Mouse (Mus musculus) heart, embryonic 14.5 days (tissue): ENCODE results near the gene Atxn7. TPM values are rescaled to one million over a fixed set of nuclear protein-coding genes. Genes with fewer than 3 reads are reported as not detected.

Source experiments
- ATAC-seq: fragments of 200-750 bp; cut with Nextera tagmentation; 2 replicates; pipeline ENCODE4 v1.8.0; 2017; ENCODE audit warnings: low read depth, moderate TSS enrichment; ENCODE audit not compliant: insufficient number of reproducible peaks, insufficient read depth, low FRiP score
- H3K27ac ChIP-seq, 2 experiments: fragments of 200-500 bp in 1 of 2; fragments of 300-500 bp in 1 of 2; sonication (generic) in 1 of 2; replicated peaks in 1 of 2; 2 replicates each; pipeline ENCODE4 v1.5.1; 2012 to 2014; ENCODE audit warnings: low read depth in 2 of 2, low read length in 2 of 2, control low read depth in 1 of 2, mild to moderate bottlenecking in 1 of 2, mixed read lengths in 1 of 2; ENCODE audit not compliant: control insufficient read depth in 1 of 2, insufficient read depth in 1 of 2
- H3K27me3 ChIP-seq: fragments of 300-500 bp; sonication (generic); 2 replicates; pipeline ENCODE4 v1.6.1; 2014; ENCODE audit warnings: mild to moderate bottlenecking, low read length, control low read depth; ENCODE audit not compliant: control insufficient read depth, insufficient read depth
- H3K36me3 ChIP-seq: fragments of 300-500 bp; sonication (generic); 2 replicates; pipeline ENCODE4 v1.6.1; 2014; ENCODE audit warnings: mild to moderate bottlenecking, control low read depth, low read length, mixed read lengths; ENCODE audit not compliant: control insufficient read depth, insufficient read depth
- H3K4me1 ChIP-seq, 2 experiments: fragments of 200-500 bp in 1 of 2; fragments of 300-500 bp in 1 of 2; sonication (generic) in 1 of 2; 2 replicates each; pipeline ENCODE4 v1.6.1; 2012 to 2014; ENCODE audit warnings: low read length in 2 of 2, control low read depth in 1 of 2, mixed read lengths in 1 of 2; ENCODE audit not compliant: control insufficient read depth in 2 of 2, insufficient read depth in 2 of 2
- H3K4me2 ChIP-seq: fragments of 300-500 bp; sonication (generic); 2 replicates; pipeline ENCODE4 v1.6.1; 2014; ENCODE audit warnings: mild to moderate bottlenecking, low read length
- H3K4me3 ChIP-seq, 2 experiments: fragments of 200-500 bp in 1 of 2; fragments of 300-500 bp in 1 of 2; sonication (generic) in 1 of 2; 2 replicates each; pipeline ENCODE4 v1.5.1; 2012 to 2014; ENCODE audit warnings: low read length in 2 of 2, mild to moderate bottlenecking in 2 of 2, control low read depth in 1 of 2, low read depth in 1 of 2, moderate library complexity in 1 of 2; ENCODE audit not compliant: control insufficient read depth in 1 of 2, insufficient read depth in 1 of 2
- H3K9ac ChIP-seq: fragments of 300-500 bp; sonication (generic); 2 replicates; pipeline ENCODE4 v1.6.1; 2014; ENCODE audit warnings: mild to moderate bottlenecking, low read length
- H3K9me3 ChIP-seq: fragments of 300-500 bp; sonication (generic); 2 replicates; pipeline ENCODE4 v1.6.1; 2016; ENCODE audit warnings: low read length, control low read depth; ENCODE audit not compliant: control insufficient read depth
- WGBS: fragments of 180-500 bp; shearing (Covaris S2); extraction: QIAGEN DNeasy Blood & Tissue Kit; methylation state at CpG from one replicate; pipeline ENCODE4 v1.1.7; 2014; 5-methylcytosine and 5-hydroxymethylcytosine counted together
- polyA plus RNA-seq: library from polyadenylated mRNA; unstranded; fragments of >200 nt; fragmentation: Nextera tagmentation; extraction: Ambion mirVana; gene quantifications from 2 replicates; pipeline ENCODE4 v1.2.1, GENCODE M21; 2014

Gene Atxn7
- polyA plus RNA-seq, 1 experiment from 2014 or later = 5.5 TPM

DNA sequence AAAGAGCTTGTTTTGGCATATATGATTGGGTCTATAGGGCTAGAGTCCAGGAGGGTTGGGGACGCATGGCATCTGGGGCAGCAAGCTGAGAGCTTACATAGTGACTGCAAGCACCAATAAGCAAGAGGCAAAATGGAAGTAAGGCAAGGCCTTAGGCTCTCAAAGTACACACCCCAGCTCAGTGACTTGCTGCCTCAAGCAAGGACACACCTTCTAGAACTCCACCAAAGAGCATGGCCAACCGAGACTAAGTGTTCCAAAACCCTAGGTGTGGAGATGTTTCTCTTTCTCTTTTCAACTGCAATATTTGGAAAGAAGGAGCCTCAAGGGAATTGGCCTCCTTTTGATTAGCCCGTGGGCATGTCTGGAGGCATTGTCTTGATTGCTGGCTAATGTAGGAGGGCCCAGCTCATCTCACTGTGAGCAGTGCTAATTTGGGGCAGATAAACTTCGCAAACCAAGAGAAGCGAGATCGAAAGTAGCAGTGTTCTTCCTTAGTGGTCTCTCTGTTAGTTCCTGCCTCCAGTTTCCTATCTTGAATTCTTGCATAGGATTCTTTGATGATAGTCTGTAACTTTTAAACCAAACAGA, 119.5 kb downstream of the Atxn7 start:
- no peak overlapping the region for H3K4me2 ChIP-seq
- no peaks in the 10 kb centered on the region for H3K4me1 ChIP-seq
- H3K36me3 ChIP-seq = peaks cover 3% of the 10 kb centered on the region; the same call in 1 of the 2 replicates
- WGBS = 89% methylated on average over 6 of the region's 6 CpGs
- H3K9ac ChIP-seq = no peak overlapping the region
- no peak overlapping the region for H3K4me3 ChIP-seq
- no peak for ATAC-seq
- H3K27ac ChIP-seq = no peak overlapping the region
- H3K9me3 ChIP-seq = no peaks in the 10 kb centered on the region
- H3K27me3 ChIP-seq = no peaks in the 10 kb centered on the region

DNA sequence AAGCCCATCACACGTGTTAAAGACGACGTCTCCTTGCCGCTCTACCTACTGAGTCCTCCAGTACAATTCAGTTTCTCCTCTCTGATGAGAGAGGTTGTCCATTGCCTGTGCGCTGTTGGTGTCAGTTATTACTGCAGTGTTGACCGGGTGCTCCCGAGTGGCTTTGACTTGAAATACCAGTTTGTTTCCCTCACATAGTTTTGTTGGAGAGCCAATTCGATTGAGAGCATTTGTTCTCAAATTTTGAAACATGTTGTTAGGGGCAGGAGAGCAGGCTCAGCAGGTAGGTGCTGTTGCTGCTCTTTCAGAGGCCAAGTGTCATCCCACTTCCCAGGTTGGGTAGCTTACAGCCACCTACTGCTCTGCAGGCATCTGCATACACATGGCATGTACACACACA, 122.6 kb downstream of the Atxn7 start:
- Histone ChIP-seq H3K27ac (no peak overlapping the region), H3K9ac (no peak overlapping the region), H3K36me3 (peaks cover 4% of the 10 kb centered on the region), H3K4me3 (no peak overlapping the region), H3K9me3 (no peaks in the 10 kb centered on the region), H3K4me1 (peaks cover 5 to 12% of the 10 kb centered on the region in 2 experiments), H3K4me2 (no peak overlapping the region), H3K27me3 (no peaks in the 10 kb centered on the region)
- no peak for ATAC-seq
- 93% methylated on average over 8 of the region's 8 CpGs for WGBS

GRCm38 (mm10) chr14:14086711-14087263, 125.5 kb downstream of the Atxn7 start:
- Histone ChIP-seq H3K9me3 (no peaks in the 10 kb centered on the region), H3K4me3 (no peak overlapping the region), H3K27me3 (no peaks in the 10 kb centered on the region), H3K36me3 (peaks cover 26% of the 10 kb centered on the region), H3K9ac (no peak overlapping the region), H3K4me2 (no peak overlapping the region), H3K27ac (no peak overlapping the region), H3K4me1 (peaks cover 8 to 15% of the 10 kb centered on the region in 2 experiments)
- no peak for ATAC-seq
- 88% methylated on average over 4 of the region's 4 CpGs for WGBS

- WGBS = 77% methylated on average over 6 of the region's 6 CpGs
- no peak overlapping the region for H3K4me2 ChIP-seq
- H3K27me3 ChIP-seq = no peaks in the 10 kb centered on the region
- ATAC-seq = no peak
- H3K36me3 ChIP-seq = peaks cover 28% of the 10 kb centered on the region
- H3K9ac ChIP-seq = no peak overlapping the region
- no peak overlapping the region for H3K4me3 ChIP-seq
- no peak overlapping the region for H3K27ac ChIP-seq
- H3K4me1 ChIP-seq = peaks cover 8 to 15% of the 10 kb centered on the region in 2 experiments
- no peaks in the 10 kb centered on the region for H3K9me3 ChIP-seq
These were observed 126.1 kb downstream of the Atxn7 start for GRCm38 (mm10) chr14:14087348-14087747.

DNA sequence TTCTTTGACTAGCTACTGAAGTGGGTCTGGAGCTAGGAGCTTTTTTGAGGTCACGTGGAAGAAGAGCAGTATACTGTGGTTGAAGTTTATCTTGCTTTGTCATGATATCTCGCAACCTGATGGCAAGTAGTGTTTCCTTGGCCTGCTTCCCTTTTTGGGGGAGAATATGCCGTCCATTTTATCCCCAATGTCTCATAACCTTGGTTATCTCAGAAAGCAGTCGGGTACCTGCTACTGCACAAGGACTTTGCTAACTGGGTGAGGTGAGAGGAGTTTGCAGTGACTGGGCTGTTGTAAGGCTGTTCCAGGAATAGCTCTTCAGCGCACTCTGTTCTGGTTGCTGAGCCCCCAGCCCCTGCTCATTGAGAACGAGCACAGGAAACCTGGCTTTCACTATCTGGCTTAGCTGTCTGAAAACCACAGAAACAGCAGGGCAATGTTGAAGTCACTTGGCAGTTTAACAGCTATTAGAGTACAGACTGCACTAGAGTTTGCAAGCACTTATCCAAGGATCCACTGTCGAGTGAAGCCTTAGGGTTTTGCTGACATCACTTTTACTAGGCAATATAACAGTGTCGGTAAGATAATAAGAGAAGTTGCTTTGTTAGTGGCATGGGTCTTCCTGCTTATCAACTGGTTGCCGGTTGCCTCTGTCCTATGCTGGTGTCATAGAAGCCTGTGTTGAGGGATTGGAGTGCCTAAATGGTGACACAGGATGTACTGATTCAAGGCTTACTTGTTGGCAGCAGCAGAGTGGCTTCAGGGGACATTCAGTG, 127.0 kb downstream of the Atxn7 start:
- no peaks in the 10 kb centered on the region for H3K27me3 ChIP-seq
- peak overlapping the region; percentile 35 for H3K4me2 ChIP-seq
- H3K4me1 ChIP-seq = peaks cover 8 to 15% of the 10 kb centered on the region in 2 experiments
- H3K4me3 ChIP-seq = no peak overlapping the region
- H3K36me3 ChIP-seq = peaks cover 35% of the 10 kb centered on the region
- peak; percentile 77 for ATAC-seq
- peak overlapping the region; percentile 48 to 53 for H3K27ac ChIP-seq
- H3K9me3 ChIP-seq = no peaks in the 10 kb centered on the region
- H3K9ac ChIP-seq = no peak overlapping the region; the same call in 1 of the 2 replicates
- 17% methylated on average over 9 of the region's 9 CpGs for WGBS

DNA sequence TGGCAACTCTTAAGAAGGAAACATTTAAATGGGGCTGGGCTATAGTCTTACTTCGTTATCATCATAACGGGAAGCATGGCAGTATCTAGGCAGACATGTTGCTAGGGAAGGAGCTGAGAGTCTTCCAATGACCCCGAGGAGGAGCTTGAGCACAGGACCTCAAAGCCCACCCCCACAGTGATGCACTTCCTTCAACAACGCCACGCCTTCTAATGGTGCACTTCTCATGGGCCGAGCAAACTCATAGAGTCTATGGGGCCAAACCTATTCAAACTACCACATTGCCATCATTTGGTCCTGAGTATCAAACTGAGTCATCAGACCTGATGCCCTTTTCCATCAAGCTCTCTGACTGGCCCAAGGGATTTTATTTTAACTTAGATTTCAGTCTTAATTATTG, 129.3 kb downstream of the Atxn7 start:
- 89% methylated on average over 6 of the region's 6 CpGs for WGBS
- H3K27ac ChIP-seq = no peak overlapping the region
- H3K4me2 ChIP-seq = no peak overlapping the region
- peaks cover 45% of the 10 kb centered on the region for H3K36me3 ChIP-seq
- no peak for ATAC-seq
- H3K4me1 ChIP-seq = peaks cover 8 to 15% of the 10 kb centered on the region in 2 experiments
- H3K9ac ChIP-seq = no peak overlapping the region
- no peak overlapping the region for H3K4me3 ChIP-seq
- no peaks in the 10 kb centered on the region for H3K9me3 ChIP-seq
- H3K27me3 ChIP-seq = no peaks in the 10 kb centered on the region

DNA sequence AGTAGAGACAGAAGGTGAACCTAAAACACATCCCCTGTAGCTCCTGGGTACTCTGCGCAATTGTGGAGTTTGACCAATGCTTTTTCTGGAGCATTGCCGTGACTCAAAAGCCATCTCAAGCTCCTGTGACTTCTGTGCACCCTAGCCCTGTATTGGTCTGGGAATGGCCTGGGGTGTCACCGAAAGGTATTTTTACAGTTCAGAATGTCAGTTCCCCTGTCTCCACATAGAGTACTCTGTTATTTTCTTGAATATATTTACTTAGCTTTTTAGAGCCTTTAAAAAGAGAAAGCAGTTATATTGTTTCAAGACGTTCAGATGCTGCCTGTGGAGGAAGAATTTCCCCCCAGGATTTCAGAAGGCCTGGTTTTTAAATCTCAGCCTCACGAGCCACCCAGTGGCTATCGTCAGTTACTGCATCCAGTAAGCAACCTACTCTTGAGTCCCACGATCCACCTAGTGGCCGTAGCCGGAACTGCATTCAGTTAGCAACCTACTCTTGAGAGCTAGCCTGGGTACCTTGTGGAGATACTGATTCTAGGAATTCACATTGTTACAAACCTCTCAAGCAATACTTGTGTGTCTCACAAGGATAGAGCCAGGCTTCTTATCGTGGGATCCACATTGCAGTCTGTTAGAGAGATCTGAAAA, 137.2 kb downstream of the Atxn7 start:
- no peak overlapping the region for H3K4me2 ChIP-seq
- H3K27ac ChIP-seq = no peak overlapping the region
- H3K4me1 ChIP-seq = no peaks in the 10 kb centered on the region
- ATAC-seq = no peak
- no peaks in the 10 kb centered on the region for H3K9me3 ChIP-seq
- no peak overlapping the region for H3K4me3 ChIP-seq
- 28% methylated on average over 10 of the region's 10 CpGs for WGBS
- no peaks in the 10 kb centered on the region for H3K27me3 ChIP-seq
- H3K9ac ChIP-seq = no peak overlapping the region
- H3K36me3 ChIP-seq = peaks cover 74% of the 10 kb centered on the region
